Mouse (Mus musculus): Measurements from ENCODE around the gene Olfr391-ps. TPM values are rescaled to one million over a fixed set of nuclear protein-coding genes. Genes with fewer than 3 reads are reported as not detected.

Gene Olfr391-ps
- total RNA-seq (2023): not detected

GRCm38 (mm10) chr11:73802952-73803351 is at the start of gene Olfr391-ps:
Gene Olfr391-ps (minus strand): TSS chr11:73803052.

DNA sequence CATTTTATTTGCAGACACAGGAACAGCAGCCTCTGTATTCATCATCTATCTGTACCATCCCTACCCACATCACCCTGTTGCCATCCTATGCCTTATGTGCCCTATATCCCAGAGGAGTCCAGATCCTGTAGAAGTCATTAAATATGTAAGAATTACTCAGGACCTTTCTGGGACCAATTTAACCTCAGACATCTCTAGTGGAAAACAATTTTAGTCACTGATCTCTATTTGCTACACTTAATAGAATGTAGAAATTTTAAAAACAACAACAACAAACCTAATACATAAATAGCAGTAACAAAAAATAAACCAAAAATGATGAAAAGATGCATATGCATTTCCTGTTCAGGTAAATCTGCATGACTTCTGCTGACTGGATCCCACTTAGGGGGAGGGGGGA is 48.5 kb upstream of the Olfr391-ps start, which contains the start of gene Olfr393:
Gene Olfr393 (minus strand): TSS at position 101 of the 400 bp plus-strand sequence.

DNA sequence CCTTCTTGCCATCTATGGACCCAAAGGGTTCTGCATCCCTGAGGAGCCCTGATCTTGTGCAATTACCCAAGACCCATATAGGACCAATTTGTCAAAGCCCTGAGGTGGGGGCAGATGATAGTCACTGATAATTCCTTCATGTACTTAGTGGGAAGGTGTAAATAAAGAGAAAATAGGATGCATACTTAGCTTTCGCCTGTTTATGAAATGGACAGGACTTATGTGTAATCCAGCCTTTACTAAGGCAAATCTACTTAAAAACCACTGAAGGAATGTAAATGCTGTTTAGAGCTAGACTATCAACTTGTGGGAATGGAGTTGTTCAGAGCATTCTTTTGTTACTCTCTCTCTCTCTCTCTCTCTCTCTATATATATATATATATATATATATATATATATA is 14.1 kb upstream of the Olfr391-ps start, which contains the start of gene Olfr392:
Gene Olfr392 (minus strand): TSS at position 101 of the 400 bp plus-strand sequence.

GRCm38 (mm10) chr11:73782664-73783063 is 20.2 kb downstream of the Olfr391-ps start, which contains the start of gene Olfr390:
Gene Olfr390 (plus strand): TSS chr11:73782964.

DNA sequence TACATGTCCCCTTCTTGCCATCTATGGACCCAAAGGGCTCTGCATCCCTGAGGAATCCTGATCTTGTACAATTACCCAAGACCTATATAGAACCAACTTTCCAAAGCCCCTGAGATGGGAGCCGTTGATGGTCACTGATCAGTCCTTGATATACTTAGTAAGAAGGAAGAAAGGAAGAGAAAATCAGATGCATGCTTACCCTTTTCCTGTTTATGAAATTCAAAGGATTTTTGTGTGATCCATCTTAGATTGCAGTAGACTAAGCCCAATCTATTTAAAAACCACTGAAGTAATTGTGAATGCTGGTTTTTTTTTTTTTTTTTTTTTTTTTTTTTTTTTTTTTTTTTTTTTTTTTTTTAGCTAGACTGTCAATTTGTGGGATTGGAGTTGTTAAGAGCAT is 22.2 kb downstream of the Olfr391-ps start, which contains the start of gene Olfr389:
Gene Olfr389 (minus strand): TSS at position 101 of the 400 bp plus-strand sequence.

Other genes with a start within 250 kb of the Olfr391-ps start
- not detected for gene Olfr385, start 210.0 kb downstream of the Olfr391-ps start, total RNA-seq (2023)
- gene Olfr384, start 204.5 kb downstream of the Olfr391-ps start, total RNA-seq (2023): not detected
- not detected for gene Zfp735, start 114.3 kb downstream of the Olfr391-ps start, total RNA-seq (2023)
- gene Olfr389, start 22.3 kb downstream of the Olfr391-ps start, total RNA-seq (2023): not detected
- gene Olfr390, start 20.1 kb downstream of the Olfr391-ps start, total RNA-seq (2023): not detected
- gene Olfr392, start 14.0 kb upstream of the Olfr391-ps start, total RNA-seq (2023): not detected
- gene Olfr393, start 48.4 kb upstream of the Olfr391-ps start, total RNA-seq (2023): not detected
- not detected for gene Olfr394, start 87.7 kb upstream of the Olfr391-ps start, total RNA-seq (2023)
- not detected for gene Olfr395, start 106.2 kb upstream of the Olfr391-ps start, total RNA-seq (2023)
- not detected for gene Olfr23, start 133.6 kb upstream of the Olfr391-ps start, total RNA-seq (2023)
- gene Olfr397, start 157.8 kb upstream of the Olfr391-ps start, total RNA-seq (2023): not detected
- gene Olfr398, start 187.4 kb upstream of the Olfr391-ps start, total RNA-seq (2023): not detected